Mouse (Mus musculus) kidney, postnatal 10 days (tissue): ENCODE data around the gene Smim24.

Source experiments
- DNase-seq: peaks from one replicate; pipeline ENCODE4 v3.0.0; 2021; ENCODE audit warnings: mixed read lengths

Gene Smim24

GRCm38 (mm10) chr10:81392270-81392669, 581 bp upstream of the Smim24 start:
- DNase-seq = no peak

- peak; percentile 74 for DNase-seq
These were observed 709 bp downstream of the Smim24 start for GRCm38 (mm10) chr10:81393456-81394063.

- peak; percentile 88 for DNase-seq
These were observed 2.3 kb downstream of the Smim24 start for GRCm38 (mm10) chr10:81395127-81395526.

GRCm38 (mm10) chr10:81395865-81396264, 3.0 kb downstream of the Smim24 start:
- no peak for DNase-seq

- DNase-seq = no peak
These were observed 3.9 kb downstream of the Smim24 start for GRCm38 (mm10) chr10:81396749-81397148.

GRCm38 (mm10) chr10:81399296-81399695, 6.4 kb downstream of the Smim24 start:
- no peak for DNase-seq

- DNase-seq = no peak
These were observed 7.0 kb downstream of the Smim24 start for GRCm38 (mm10) chr10:81399798-81400308.

- DNase-seq = peak; percentile 33
These were observed 7.7 kb downstream of the Smim24 start for GRCm38 (mm10) chr10:81400371-81401204.

- peak; percentile 45 for DNase-seq
These were observed 8.3 kb downstream of the Smim24 start for GRCm38 (mm10) chr10:81401205-81401520.

- peak; percentile 91 for DNase-seq
These were observed 8.8 kb downstream of the Smim24 start for GRCm38 (mm10) chr10:81401521-81402226.

GRCm38 (mm10) chr10:81402227-81402765, 9.4 kb downstream of the Smim24 start:
- DNase-seq = no peak

- DNase-seq = no peak
These were observed 10.7 kb downstream of the Smim24 start for GRCm38 (mm10) chr10:81403511-81403910.

- peak; percentile 67 for DNase-seq
These were observed 11.2 kb downstream of the Smim24 start for GRCm38 (mm10) chr10:81404082-81404481.

- DNase-seq = peak; percentile 68
These were observed 11.9 kb downstream of the Smim24 start for GRCm38 (mm10) chr10:81404720-81405119.

- peak; percentile 80 for DNase-seq
These were observed 12.8 kb downstream of the Smim24 start for GRCm38 (mm10) chr10:81405588-81406201.

- DNase-seq = no peak
These were observed 13.9 kb downstream of the Smim24 start for GRCm38 (mm10) chr10:81406504-81407440.

- DNase-seq = peak; percentile 87
These were observed 14.9 kb downstream of the Smim24 start for GRCm38 (mm10) chr10:81407539-81408423.

- DNase-seq = no peak
These were observed 15.5 kb downstream of the Smim24 start for GRCm38 (mm10) chr10:81408424-81408729.

- peak; percentile 94 for DNase-seq
These were observed 16.0 kb downstream of the Smim24 start for GRCm38 (mm10) chr10:81408871-81409291.

GRCm38 (mm10) chr10:81409330-81409729, 16.5 kb downstream of the Smim24 start:
- no peak for DNase-seq

- DNase-seq = no peak
These were observed 17.5 kb downstream of the Smim24 start for GRCm38 (mm10) chr10:81410350-81410749.
